Mouse (Mus musculus): ENCODE measurements around the gene Nacc2. TPM values are rescaled to one million over a fixed set of nuclear protein-coding genes. Genes with fewer than 3 reads are reported as not detected.

The Nacc2 gene
- polyA plus RNA-seq, 1 experiment = 10.7 TPM

DNA sequence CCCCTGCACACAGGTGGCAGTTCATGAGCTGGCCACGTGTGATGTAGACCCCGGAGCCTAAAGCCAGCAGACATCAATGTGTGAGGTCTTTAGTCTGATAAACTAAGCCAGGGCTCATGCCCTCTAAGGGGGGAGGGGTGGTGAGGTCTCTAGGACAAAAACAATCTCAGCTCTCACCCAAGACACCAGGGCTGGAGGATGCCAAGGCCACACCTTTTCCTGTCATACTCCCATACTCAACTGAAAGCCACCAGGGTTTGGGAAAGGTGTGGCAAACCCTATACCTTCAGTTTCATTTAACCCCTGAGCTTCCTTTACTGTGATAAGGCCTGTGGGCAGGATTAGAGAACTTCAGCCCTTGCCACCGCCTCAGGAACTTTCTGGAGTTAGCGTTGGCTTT, 60.8 kb downstream of the Nacc2 start:
- Histone ChIP-seq H3K36me3 (ENCODE audit: control insufficient read depth, insufficient read depth, low read length) (no peaks in the 10 kb centered on the region), H3K4me3 (ENCODE audit: extremely low read depth, insufficient read depth, insufficient read length) (no peak overlapping the region), H3K27me3 (ENCODE audit: control insufficient read depth, insufficient read depth, low read length) (no peaks in the 10 kb centered on the region), H3K27ac (ENCODE audit: insufficient read depth, low read length) (no peak overlapping the region), H3K4me1 (ENCODE audit: control insufficient read depth, insufficient read depth, insufficient read length) (0 out of 2 replicates have a peak, but pooled peaks cover 3% of the 10 kb centered on the region)
- TF ChIP-seq CTCF (IDR thresholded peaks at IDR 0.05; ENCODE audit: extremely low read depth, insufficient read depth, insufficient read length, insufficient replicate concordance) (no peak), POLR2A (IDR thresholded peaks at IDR 0.05; ENCODE audit: low read depth, low read length) (no peak)
- no peak for DNase-seq (ENCODE audit: low read depth in 1 of 2, low spot score in 2 of 2)
- WGBS = 56% methylated on average over 4 of the region's 4 CpGs

DNA sequence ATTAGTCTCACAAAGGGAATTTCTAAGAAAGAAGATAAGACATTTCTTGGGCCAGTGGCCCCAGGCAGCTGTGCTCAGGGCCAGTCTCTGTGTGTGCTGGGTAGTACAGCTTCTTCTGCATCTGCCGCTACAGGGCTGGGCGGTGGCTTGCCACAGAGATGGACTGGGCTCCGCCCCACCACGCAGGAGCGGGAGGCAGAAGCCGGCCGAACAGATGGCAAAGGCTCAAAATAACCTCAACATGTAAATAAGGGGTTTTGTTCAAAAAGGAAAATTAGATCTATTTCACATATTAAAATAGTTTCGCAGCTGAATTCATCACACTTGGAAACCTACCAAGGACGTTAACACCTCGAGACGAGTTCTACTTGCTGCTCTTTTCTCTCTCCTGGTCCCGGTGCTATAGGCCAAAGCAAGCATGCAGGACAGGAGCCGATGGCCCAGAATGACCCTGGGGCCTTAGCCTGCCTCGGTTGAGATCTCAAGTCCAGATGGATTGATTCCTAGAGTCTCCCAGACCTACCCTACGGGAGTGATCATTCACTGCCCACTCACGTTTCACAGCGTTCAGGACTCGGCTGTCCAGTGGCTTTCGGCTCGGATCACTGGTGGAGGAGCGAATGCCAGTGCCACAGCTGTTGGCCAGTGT, 61.9 kb downstream of the Nacc2 start:
- Histone ChIP-seq H3K4me1 (ENCODE audit: control insufficient read depth, insufficient read depth, insufficient read length) (0 out of 2 replicates have a peak, but pooled peaks cover 3% of the 10 kb centered on the region), H3K27ac (ENCODE audit: insufficient read depth, low read length) (0 out of 2 replicates have a peak overlapping the region, but pooled peaks have one; percentile 21), H3K36me3 (ENCODE audit: control insufficient read depth, insufficient read depth, low read length) (no peaks in the 10 kb centered on the region), H3K4me3 (ENCODE audit: extremely low read depth, insufficient read depth, insufficient read length) (no peak overlapping the region), H3K27me3 (ENCODE audit: control insufficient read depth, insufficient read depth, low read length) (no peaks in the 10 kb centered on the region)
- 56% methylated on average over 21 of the region's 21 CpGs for WGBS
- peak in 1 of 2 experiments; percentile 12 for DNase-seq (ENCODE audit: low read depth in 1 of 2, low spot score in 2 of 2)
- TF ChIP-seq POLR2A (IDR thresholded peaks at IDR 0.05; ENCODE audit: low read depth, low read length) (no peak), CTCF (IDR thresholded peaks at IDR 0.05; ENCODE audit: extremely low read depth, insufficient read depth, insufficient read length, insufficient replicate concordance) (no peak)

DNA sequence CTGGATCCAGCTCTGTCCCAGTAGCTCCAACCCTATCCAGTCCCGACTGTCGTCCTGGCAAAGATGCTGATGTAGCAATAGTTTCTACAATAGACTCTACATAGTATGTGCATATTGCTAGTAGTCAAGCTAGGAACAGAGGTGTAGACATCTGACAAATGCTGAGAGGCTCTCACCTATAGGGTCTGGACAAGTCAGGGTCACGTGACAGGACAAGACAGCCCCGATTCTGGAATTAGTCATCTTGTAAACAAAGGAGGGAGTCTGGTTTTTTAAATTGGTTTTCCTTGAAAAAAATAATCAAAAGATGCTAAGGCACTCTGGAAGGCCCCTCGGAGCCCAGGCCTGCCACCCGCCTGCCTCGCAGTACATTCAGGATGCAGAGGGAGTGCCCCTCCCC, 66.0 kb downstream of the Nacc2 start:
- no peak for DNase-seq (ENCODE audit: low read depth in 1 of 2, low spot score in 2 of 2)
- 91% methylated on average over 7 of the region's 7 CpGs for WGBS
- no peaks in the 10 kb centered on the region for H3K36me3 ChIP-seq (ENCODE audit: control insufficient read depth, insufficient read depth, low read length)
- no peak overlapping the region for H3K4me3 ChIP-seq (ENCODE audit: extremely low read depth, insufficient read depth, insufficient read length)
- no peaks in the 10 kb centered on the region for H3K27me3 ChIP-seq (ENCODE audit: control insufficient read depth, insufficient read depth, low read length)
- no peaks in the 10 kb centered on the region for H3K4me1 ChIP-seq (ENCODE audit: control insufficient read depth, insufficient read depth, insufficient read length)
- TF ChIP-seq POLR2A (IDR thresholded peaks at IDR 0.05; ENCODE audit: low read depth, low read length) (no peak), CTCF (IDR thresholded peaks at IDR 0.05; ENCODE audit: extremely low read depth, insufficient read depth, insufficient read length, insufficient replicate concordance) (no peak)
- H3K27ac ChIP-seq (ENCODE audit: insufficient read depth, low read length) = no peak overlapping the region

DNA sequence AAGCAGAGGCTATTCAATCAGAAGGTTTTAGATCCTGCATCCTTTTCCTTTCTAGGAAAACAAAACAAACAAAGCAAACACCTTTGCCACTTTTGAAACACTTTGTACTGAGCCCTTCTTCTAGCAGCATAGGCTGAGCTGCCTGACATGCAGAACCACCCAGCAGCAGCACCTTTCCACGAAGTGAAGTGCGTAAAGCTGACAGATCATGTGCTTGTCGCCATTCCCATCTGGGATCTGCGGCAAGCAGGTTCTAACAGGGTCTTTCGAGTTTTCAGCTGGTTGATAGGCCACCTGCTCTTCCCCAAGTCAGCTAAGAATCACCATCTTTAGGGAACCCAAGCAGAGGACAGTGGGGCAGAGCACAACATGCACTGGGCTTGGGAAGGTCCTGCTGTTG, 66.8 kb downstream of the Nacc2 start:
- no peak overlapping the region for H3K4me3 ChIP-seq (ENCODE audit: extremely low read depth, insufficient read depth, insufficient read length)
- H3K4me1 ChIP-seq (ENCODE audit: control insufficient read depth, insufficient read depth, insufficient read length) = no peaks in the 10 kb centered on the region
- H3K36me3 ChIP-seq (ENCODE audit: control insufficient read depth, insufficient read depth, low read length) = no peaks in the 10 kb centered on the region
- no peaks in the 10 kb centered on the region for H3K27me3 ChIP-seq (ENCODE audit: control insufficient read depth, insufficient read depth, low read length)
- 88% methylated on average over 5 of the region's 5 CpGs for WGBS
- no peak for TF ChIP-seq POLR2A (IDR thresholded peaks at IDR 0.05; ENCODE audit: low read depth, low read length)
- H3K27ac ChIP-seq (ENCODE audit: insufficient read depth, low read length) = no peak overlapping the region
- DNase-seq (ENCODE audit: low read depth in 1 of 2, low spot score in 2 of 2) = no peak

DNA sequence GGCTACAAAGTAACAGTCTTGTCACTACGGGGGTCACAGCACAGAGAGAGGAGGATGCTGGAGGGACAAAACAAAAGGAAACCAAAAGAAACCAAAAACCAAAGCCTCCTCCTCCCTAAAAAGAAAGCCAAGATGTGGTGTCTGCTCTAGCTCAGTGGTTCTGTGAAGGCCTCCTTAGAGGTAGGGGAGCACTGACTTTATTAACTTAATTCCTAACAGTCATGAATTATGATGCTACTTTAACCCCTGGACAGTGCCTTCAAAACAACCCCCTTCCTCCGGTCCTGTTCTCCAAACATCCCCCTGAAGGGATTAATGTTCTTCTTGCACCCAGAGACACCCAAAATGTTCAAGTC, 67.3 kb downstream of the Nacc2 start:
- no peak for DNase-seq (ENCODE audit: low read depth in 1 of 2, low spot score in 2 of 2)
- Histone ChIP-seq H3K36me3 (ENCODE audit: control insufficient read depth, insufficient read depth, low read length) (no peaks in the 10 kb centered on the region), H3K27ac (ENCODE audit: insufficient read depth, low read length) (no peak overlapping the region), H3K27me3 (ENCODE audit: control insufficient read depth, insufficient read depth, low read length) (no peaks in the 10 kb centered on the region), H3K4me3 (ENCODE audit: extremely low read depth, insufficient read depth, insufficient read length) (no peak overlapping the region), H3K4me1 (ENCODE audit: control insufficient read depth, insufficient read depth, insufficient read length) (no peaks in the 10 kb centered on the region)
- WGBS = 52% methylated on average over 2 of the region's 2 CpGs
- TF ChIP-seq POLR2A (IDR thresholded peaks at IDR 0.05; ENCODE audit: low read depth, low read length) (no peak), CTCF (IDR thresholded peaks at IDR 0.05; ENCODE audit: extremely low read depth, insufficient read depth, insufficient read length, insufficient replicate concordance) (no peak)

DNA sequence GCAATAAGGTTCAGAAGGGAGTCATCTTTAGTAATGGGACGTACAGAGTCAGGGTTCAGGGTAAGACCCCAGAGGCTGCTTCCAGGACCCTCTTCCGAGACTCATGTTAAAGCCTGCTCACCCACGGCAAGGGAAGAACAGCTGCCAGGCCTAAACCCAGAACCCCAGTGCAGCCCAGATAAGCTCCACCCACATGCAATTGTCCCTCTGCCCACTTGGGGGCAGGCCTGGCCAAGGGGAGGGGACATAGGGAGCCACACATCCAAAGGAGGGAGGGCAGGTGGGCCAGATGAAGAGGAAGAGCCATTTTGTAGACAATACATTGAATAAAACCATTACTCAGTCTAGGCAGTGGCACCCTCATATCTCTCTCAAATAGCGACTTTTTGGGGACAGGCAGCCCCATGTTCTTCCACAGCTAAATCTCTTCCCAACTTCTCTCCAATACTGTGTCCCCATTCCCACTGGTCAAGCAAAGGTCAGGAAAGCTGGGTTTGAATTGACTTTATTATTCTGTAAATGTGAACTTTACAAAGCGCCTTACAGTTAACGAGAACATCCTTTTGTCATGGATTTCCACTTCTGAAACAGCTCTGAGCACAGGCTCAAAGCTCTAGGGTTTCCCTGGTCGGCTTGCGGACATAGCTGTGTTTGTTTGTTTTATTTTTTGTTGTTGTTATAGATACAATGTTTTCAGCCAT, 67.8 kb downstream of the Nacc2 start:
- no peaks in the 10 kb centered on the region for H3K4me1 ChIP-seq (ENCODE audit: control insufficient read depth, insufficient read depth, insufficient read length)
- no peak overlapping the region for H3K4me3 ChIP-seq (ENCODE audit: extremely low read depth, insufficient read depth, insufficient read length)
- DNase-seq (ENCODE audit: low read depth in 1 of 2, low spot score in 2 of 2) = peak; percentile 38 to 54
- H3K36me3 ChIP-seq (ENCODE audit: control insufficient read depth, insufficient read depth, low read length) = no peaks in the 10 kb centered on the region
- no peaks in the 10 kb centered on the region for H3K27me3 ChIP-seq (ENCODE audit: control insufficient read depth, insufficient read depth, low read length)
- 59% methylated on average over 8 of the region's 8 CpGs for WGBS
- H3K27ac ChIP-seq (ENCODE audit: insufficient read depth, low read length) = no peak overlapping the region
- TF ChIP-seq POLR2A (IDR thresholded peaks at IDR 0.05; ENCODE audit: low read depth, low read length) (no peak), CTCF (IDR thresholded peaks at IDR 0.05; ENCODE audit: extremely low read depth, insufficient read depth, insufficient read length, insufficient replicate concordance) (peak; percentile 80; the same call in 1 of the 2 replicates)

DNA sequence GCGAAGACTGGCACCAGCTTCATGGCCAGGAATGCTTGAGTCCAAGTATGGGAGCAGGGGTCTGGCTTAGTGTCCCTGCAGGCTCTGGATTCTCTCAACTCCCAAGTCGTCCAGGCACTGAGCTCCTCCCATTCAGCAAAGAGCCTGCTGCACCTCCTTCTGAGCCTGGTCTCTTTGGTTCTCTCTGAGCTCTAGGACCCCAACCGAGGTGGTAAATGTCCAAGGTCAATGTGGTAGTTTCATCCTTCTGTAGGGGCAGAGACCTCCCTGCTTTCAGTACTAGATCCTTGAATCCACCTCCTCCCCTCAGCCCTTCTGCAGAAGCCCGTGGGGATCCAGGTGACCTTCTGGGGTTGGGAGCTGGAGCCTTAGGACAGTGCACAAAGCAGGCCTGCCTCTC, 70.2 kb downstream of the Nacc2 start:
- no peak overlapping the region for H3K4me3 ChIP-seq (ENCODE audit: extremely low read depth, insufficient read depth, insufficient read length)
- H3K36me3 ChIP-seq (ENCODE audit: control insufficient read depth, insufficient read depth, low read length) = no peaks in the 10 kb centered on the region
- 87% methylated on average over 4 of the region's 4 CpGs for WGBS
- TF ChIP-seq CTCF (IDR thresholded peaks at IDR 0.05; ENCODE audit: extremely low read depth, insufficient read depth, insufficient read length, insufficient replicate concordance) = no peak
- no peak for TF ChIP-seq POLR2A (IDR thresholded peaks at IDR 0.05; ENCODE audit: low read depth, low read length)
- H3K4me1 ChIP-seq (ENCODE audit: control insufficient read depth, insufficient read depth, insufficient read length) = no peaks in the 10 kb centered on the region
- no peak for DNase-seq (ENCODE audit: low read depth in 1 of 2, low spot score in 2 of 2)
- H3K27me3 ChIP-seq (ENCODE audit: control insufficient read depth, insufficient read depth, low read length) = no peaks in the 10 kb centered on the region
- H3K27ac ChIP-seq (ENCODE audit: insufficient read depth, low read length) = no peak overlapping the region

All from spleen, adult 2 months (tissue).